Comparison of ENCODE assay signal across 9 mouse cellular contexts in the genomic region with DNA sequence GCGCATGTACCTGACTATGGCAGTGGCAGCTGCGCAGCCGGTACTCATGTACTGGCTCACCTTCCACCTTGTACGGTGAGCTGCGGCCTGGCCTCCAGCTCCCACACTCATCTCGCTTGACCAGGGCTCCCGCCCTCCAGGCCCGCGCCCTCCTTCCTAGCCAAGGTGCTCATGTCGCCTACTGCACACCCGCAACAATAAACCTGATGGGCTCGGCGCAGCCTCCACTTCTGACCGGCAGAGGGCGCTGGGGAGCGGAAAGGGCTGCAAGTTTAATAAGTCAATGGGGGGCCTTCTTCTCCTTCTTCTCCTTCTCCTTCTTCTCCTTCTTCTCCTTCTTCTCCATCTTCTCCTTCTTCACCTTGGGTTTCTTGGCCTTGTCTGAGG. TPM values are rescaled to one million over a fixed set of nuclear protein-coding genes. Genes with fewer than 3 reads are reported as not detected.
DNase-seq lines count a peak whose midpoint lies in the region; ATAC-seq and TF ChIP-seq lines count a peak whose summit lies in the region.
"Had no signal": no experiment of that assay in that cellular context is flagged by ENCODE, and none has a peak within 500 bp of the region (broad histone marks: within the 10 kb centered on the region; RNA-seq: fewer than 3 reads in every experiment).

No protein-coding gene starts in this region.

- H3K27ac ChIP-seq in hindbrain, embryonic 10.5 days = peak overlapping the region; percentile 73
- H3K27ac ChIP-seq: macrophage had no signal

- H3K4me3 ChIP-seq in G1E (ENCODE audit: low read depth, low read length) = peak overlapping the region; percentile 23; the same call in 1 of the 2 replicates
- peak overlapping the region; percentile 49 for H3K4me3 ChIP-seq in hindbrain, embryonic 10.5 days

- ATAC-seq in G1E (ENCODE audit: extremely low read depth, insufficient number of reproducible peaks, low FRiP score, poor library complexity, severe bottlenecking) = no peak

- WGBS in hindbrain, embryonic 10.5 days = 27% methylated on average over 16 of the region's 16 CpGs

- no peaks in the 10 kb centered on the region for H3K9me3 ChIP-seq in G1E (replicated peaks)
- no peaks in the 10 kb centered on the region for H3K9me3 ChIP-seq in hindbrain, embryonic 10.5 days

- peak; percentile 55 for DNase-seq in G1E (ENCODE audit: low spot score)
- peak; percentile 73 to 84 for DNase-seq in cerebellum, adult 18-20 months
- DNase-seq in forelimb bud, embryonic 11.5 days (ENCODE audit: low read depth, low spot score) = peak; percentile 67
- peak; percentile 83 for DNase-seq in hindbrain, embryonic 10.5 days (ENCODE audit: low spot score)
- DNase-seq in layer of hippocampus, postnatal 14 days (ENCODE audit: low spot score in 2 of 2) = peak; percentile 66 to 70
- DNase-seq in lung, postnatal 4 days = peak; percentile 82 to 90
- peak; percentile 55 for DNase-seq in retina, postnatal 7 days (ENCODE audit: low read depth, low spot score)
- peak; percentile 82 for DNase-seq in urinary bladder, postnatal 10 days (ENCODE audit: low spot score)

- peak; percentile 84 for TF ChIP-seq CTCF in G1E (IDR thresholded peaks at IDR 0.05; ENCODE audit: low read depth, low read length)

- no peaks in the 10 kb centered on the region for H3K27me3 ChIP-seq in G1E (ENCODE audit: insufficient read depth, low read length)
- peaks cover 24% of the 10 kb centered on the region for H3K27me3 ChIP-seq in hindbrain, embryonic 10.5 days (ENCODE audit: insufficient read depth, poor library complexity, severe bottlenecking)

- H3K36me3 ChIP-seq in G1E (replicated peaks) = peaks cover 71% of the 10 kb centered on the region
- H3K36me3 ChIP-seq in hindbrain, embryonic 10.5 days = peaks cover 34% of the 10 kb centered on the region

- H3K4me1 ChIP-seq in G1E (ENCODE audit: insufficient read depth, low read depth, low read length) = peaks cover 38% of the 10 kb centered on the region
- peaks cover 27% of the 10 kb centered on the region for H3K4me1 ChIP-seq in hindbrain, embryonic 10.5 days (replicated peaks)

RNA-seq across cellular contexts. Expression of gene 2200002D01Rik, which starts 1.0 kb away (rescaled TPM):
- total RNA-seq in G1E (2014; fragmentation: Nextera tagmentation) = not detected in 2 replicates
- 0.12 and 0.22 TPM in 2 replicates for total RNA-seq in G1E (2017)
- polyA plus RNA-seq in G1E (2012) = not detected in 2 replicates
- 6.9 and 7.4 TPM in 2 replicates for polyA plus RNA-seq in hindbrain, embryonic 10.5 days (2016; fragmentation: Nextera tagmentation; extraction: Ambion mirVana)
- total RNA-seq in layer of hippocampus, postnatal 14 days (2021) = not detected
- polyA plus RNA-seq: macrophage had no signal

RNA-seq across cellular contexts. Expression of gene Yif1b, which starts 9.2 kb away (rescaled TPM):
- 114 and 133 TPM in 2 replicates for total RNA-seq in G1E (2014; fragmentation: Nextera tagmentation)
- 27.8 and 31.3 TPM in 2 replicates for total RNA-seq in G1E (2017)
- 228 and 275 TPM in 2 replicates for polyA plus RNA-seq in G1E (2012)
- polyA plus RNA-seq in hindbrain, embryonic 10.5 days (2016; fragmentation: Nextera tagmentation; extraction: Ambion mirVana) = 110 and 115 TPM in 2 replicates
- 10 to 100 TPM; 42.3 to 49.5 TPM for total RNA-seq in layer of hippocampus, postnatal 14 days (2021)

RNA-seq across cellular contexts. Expression of gene Kcnk6, which starts 15.0 kb away (rescaled TPM):
- total RNA-seq in G1E (2014; fragmentation: Nextera tagmentation) (not detected in 2 replicates), G1E (2017) (0.12 TPM in 1 of 2 replicates, not detected in the other)
- not detected in 2 replicates for polyA plus RNA-seq in G1E (2012)
- 0.76 and 0.97 TPM in 2 replicates for polyA plus RNA-seq in hindbrain, embryonic 10.5 days (2016; fragmentation: Nextera tagmentation; extraction: Ambion mirVana)
- 1 to 10 TPM; 2.9 to 3.8 TPM for total RNA-seq in layer of hippocampus, postnatal 14 days (2021)

RNA-seq across cellular contexts. Expression of gene Catsperg1, which starts 33.5 kb away (rescaled TPM):
- total RNA-seq in G1E (2014; fragmentation: Nextera tagmentation) = 3.0 and 12.0 TPM in 2 replicates
- 1.5 and 2.1 TPM in 2 replicates for total RNA-seq in G1E (2017)
- polyA plus RNA-seq in G1E (2012) = 0.04 and 0.06 TPM in 2 replicates
- polyA plus RNA-seq in hindbrain, embryonic 10.5 days (2016; fragmentation: Nextera tagmentation; extraction: Ambion mirVana) = 0.51 and 0.97 TPM in 2 replicates
- 1 to 10 TPM; 1.6 to 1.8 TPM for total RNA-seq in layer of hippocampus, postnatal 14 days (2021)

RNA-seq across cellular contexts. Expression of gene Spint2, which starts 34.4 kb away (rescaled TPM):
- total RNA-seq in G1E (2014; fragmentation: Nextera tagmentation) (24.4 and 33.4 TPM in 2 replicates), G1E (2017) (19.3 and 21.4 TPM in 2 replicates)
- 102 and 138 TPM in 2 replicates for polyA plus RNA-seq in G1E (2012)
- polyA plus RNA-seq in hindbrain, embryonic 10.5 days (2016; fragmentation: Nextera tagmentation; extraction: Ambion mirVana) = 43.7 and 65.7 TPM in 2 replicates
- total RNA-seq in layer of hippocampus, postnatal 14 days (2021) = 10 to 100 TPM; 16.0 to 27.0 TPM
